Mouse (Mus musculus) gastrocnemius, adult 2 months (tissue): ENCODE measurements around the gene Akap11. TPM values are rescaled to one million over a fixed set of nuclear protein-coding genes. Genes with fewer than 3 reads are reported as not detected.
"Not testable (repeated sequence)": the region's sequence is repeated elsewhere in the genome, so short reads cannot be mapped to it uniquely, and the experiment has no call there.

Experiments used
- DNase-seq: peaks from one replicate; pipeline ENCODE4 v3.0.0; 2022
- H3K27ac ChIP-seq: fragments of 200-600 bp; 2 replicates; pipeline ENCODE4 v1.8.1; 2022; ENCODE audit warnings: mild to moderate bottlenecking
- H3K4me3 ChIP-seq: fragments of 200-600 bp; 2 replicates; pipeline ENCODE4 v1.8.1; 2022; ENCODE audit warnings: mild to moderate bottlenecking, moderate library complexity
- CTCF ChIP-seq: fragments of 200-600 bp; IDR thresholded peaks from 2 replicates; pipeline ENCODE4 v1.8.1; 2022; ENCODE audit warnings: antibody characterized with exemption, mild to moderate bottlenecking, moderate library complexity
- intact Hi-C: fragments of 180-260 bp; cut with DNase I; formaldehyde crosslinking; loops from one replicate; pipeline ENCODE4 v1.15.1; 2025
- long read RNA-seq, 2 experiments: library from polyadenylated mRNA; stranded (forward); transcript quantifications; one replicate each; pipeline ENCODE4 v2.0.0; 2021
- total RNA-seq, 2 experiments: library from RNA; stranded (reverse); gene quantifications; 2 replicates each; pipeline ENCODE4 v1.2.3; 2021

Akap11 gene
- total RNA-seq, result 10 to 100 TPM; 14.2 to 20.9 TPM
- long read RNA-seq, experiment 1, partial matches to known transcripts, result 0 of 1 reads
- long read RNA-seq, experiment 1, other reads (novel, unspliced or antisense), result 1 of 1 reads
- long read RNA-seq, experiment 2, full-length matches to known transcripts, result 1 of 4 reads
- long read RNA-seq, experiment 2, partial matches to known transcripts, result 0 of 4 reads
- long read RNA-seq, experiment 2, other reads (novel, unspliced or antisense), result 3 of 4 reads

DNA sequence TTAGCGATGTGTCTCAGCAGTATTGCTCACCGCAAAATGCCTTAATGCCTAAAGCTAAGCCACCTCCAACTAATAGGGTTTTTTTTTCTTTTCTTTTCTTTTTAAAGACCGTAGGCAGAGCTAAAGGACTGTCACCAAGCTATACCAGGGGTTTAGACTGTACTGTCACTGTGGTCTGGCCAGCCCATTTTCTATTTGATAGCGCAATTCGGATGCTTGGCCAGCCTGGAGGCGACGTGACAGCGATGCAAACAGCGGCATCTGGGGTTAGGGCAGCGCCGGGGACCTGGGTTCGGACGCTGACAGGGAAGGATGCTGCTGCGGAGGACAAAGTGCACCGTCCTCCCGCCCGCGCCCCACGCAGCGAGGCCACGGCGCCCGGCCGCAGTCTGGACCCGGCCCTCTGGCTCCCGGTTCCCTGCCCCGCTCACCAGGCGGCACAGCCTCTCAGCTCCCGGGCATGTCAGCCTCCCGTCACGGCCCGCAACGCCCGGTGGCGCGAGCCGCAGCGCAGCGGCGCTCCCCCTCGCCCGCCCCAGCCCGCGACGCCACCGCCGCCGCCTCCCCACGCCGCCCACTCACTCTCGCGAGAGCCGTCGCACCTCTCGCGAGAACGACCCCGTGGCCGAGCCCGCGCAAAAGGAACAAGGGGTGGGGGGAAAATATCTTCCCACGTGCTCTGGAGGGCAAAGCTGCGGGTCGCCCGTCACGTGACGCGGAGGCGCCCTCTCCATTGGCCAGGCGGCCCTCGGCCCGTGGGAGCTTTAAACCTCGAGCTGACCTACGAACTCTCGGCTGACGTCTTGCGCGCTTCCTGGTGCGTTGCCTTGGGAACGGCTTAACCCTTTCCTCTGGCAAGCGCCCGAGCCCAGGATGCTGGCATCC is at the start of gene Akap11:
Akap11 (minus strand) TSS at position 528 of the 885 bp plus-strand sequence.
- peak within 1 kb of the TSS; percentile 93 for H3K4me3 ChIP-seq
- intact Hi-C loops, result no loop called here
- peak; percentile 96 for DNase-seq
- H3K27ac ChIP-seq, result peak within 1 kb of the TSS; percentile 95
- TF ChIP-seq CTCF, result no peak

DNA sequence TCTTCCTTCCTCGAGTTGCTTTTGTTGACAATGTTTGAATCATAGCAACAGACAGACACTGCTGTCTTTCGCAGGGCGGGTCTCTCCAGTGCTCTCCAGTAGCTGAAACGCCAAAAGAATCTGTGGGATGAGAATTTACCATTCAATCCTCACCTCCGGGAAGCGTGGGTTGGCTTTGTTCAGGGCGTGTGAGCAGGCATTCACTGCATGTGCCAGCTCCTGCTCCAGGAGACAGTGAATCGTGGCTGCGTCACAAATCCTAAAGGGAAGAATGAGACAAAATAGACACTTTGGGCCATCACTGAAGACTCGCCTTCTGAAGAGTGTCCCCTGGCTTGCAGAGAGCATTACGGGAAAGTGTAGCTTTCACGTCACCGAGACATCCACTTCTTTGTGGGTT is 47.6 kb upstream of the Akap11 start:
- TF ChIP-seq CTCF, result no peak
- no peak overlapping the region for H3K4me3 ChIP-seq
- intact Hi-C loops, result no loop called here
- DNase-seq, result no peak
- H3K27ac ChIP-seq, result no peak overlapping the region

DNA sequence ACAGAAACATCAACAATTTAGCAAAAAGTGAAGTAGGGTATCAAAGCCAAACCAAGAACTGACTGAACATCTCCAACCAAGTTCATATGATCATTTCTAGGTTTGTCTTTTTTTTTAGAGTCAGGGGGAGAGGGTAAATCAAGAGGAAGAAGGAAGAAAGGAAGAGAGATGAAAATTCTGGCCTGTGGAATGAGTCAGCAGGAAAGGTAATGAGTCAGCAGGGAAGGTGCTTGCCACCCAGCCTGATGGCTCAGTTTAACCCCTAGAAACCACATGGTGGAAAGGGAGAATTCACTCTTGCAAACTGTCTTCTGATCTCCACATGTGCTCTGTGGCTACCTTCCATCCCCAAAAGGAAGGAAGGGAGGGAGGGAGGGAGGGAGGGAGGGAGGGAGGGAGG is 46.6 kb upstream of the Akap11 start:
- intact Hi-C loops, result no loop called here
- TF ChIP-seq CTCF, result no peak
- H3K4me3 ChIP-seq, result no peak overlapping the region
- DNase-seq, result no peak
- H3K27ac ChIP-seq, result no peak overlapping the region

DNA sequence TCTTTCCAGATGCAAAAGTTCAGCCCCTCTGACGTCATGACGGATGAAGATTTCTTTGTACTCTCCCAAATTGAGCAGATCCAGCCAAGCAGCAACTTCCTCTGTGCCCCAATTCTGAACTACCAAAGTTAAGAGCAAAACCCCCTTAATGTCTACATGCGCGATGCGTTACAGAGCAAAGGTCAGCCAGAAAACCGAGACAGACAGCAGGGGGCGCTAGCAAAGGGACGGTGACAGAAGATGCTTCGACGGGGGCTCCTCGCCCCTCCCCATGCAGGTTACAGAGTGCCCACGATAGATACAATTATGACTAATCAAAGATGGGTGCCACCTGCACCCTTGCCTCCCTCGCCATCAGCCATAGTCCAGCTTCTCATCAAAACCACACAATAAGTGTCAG is 39.3 kb upstream of the Akap11 start:
- peak; percentile 15; the same call in 1 of the 2 replicates for TF ChIP-seq CTCF
- no peak overlapping the region for H3K4me3 ChIP-seq
- DNase-seq, result no peak
- H3K27ac ChIP-seq, result no peak overlapping the region
- intact Hi-C loops, result no loop called here

DNA sequence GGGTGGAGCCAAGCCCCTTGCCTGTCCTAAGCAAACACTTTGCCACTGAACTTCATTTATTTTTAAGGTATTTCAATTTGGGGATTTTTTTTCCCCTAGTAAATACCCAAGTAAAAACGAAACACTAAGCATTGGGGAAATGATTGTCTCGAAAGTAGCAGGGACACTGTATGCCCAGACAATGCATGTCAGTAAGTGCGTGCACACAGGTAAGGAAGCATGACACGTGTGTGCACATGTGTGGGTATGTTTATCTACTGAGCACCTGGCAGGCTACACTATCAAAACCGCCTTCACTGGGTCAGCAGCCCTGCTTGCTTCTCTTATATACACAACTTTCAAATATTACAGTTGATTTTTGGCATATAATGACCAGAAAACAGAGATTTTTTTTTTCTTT is 31.8 kb upstream of the Akap11 start:
- Histone ChIP-seq H3K27ac (no peak overlapping the region), H3K4me3 (no peak overlapping the region)
- no peak for DNase-seq
- TF ChIP-seq CTCF, result no peak
- intact Hi-C loops, result no loop called here

GRCm38 (mm10) chr14:78566431-78566830 is 29.8 kb upstream of the Akap11 start:
- no peak for TF ChIP-seq CTCF
- Histone ChIP-seq H3K4me3 (no peak overlapping the region), H3K27ac (no peak overlapping the region)
- DNase-seq, result no peak
- intact Hi-C loops, result no loop called here

DNA sequence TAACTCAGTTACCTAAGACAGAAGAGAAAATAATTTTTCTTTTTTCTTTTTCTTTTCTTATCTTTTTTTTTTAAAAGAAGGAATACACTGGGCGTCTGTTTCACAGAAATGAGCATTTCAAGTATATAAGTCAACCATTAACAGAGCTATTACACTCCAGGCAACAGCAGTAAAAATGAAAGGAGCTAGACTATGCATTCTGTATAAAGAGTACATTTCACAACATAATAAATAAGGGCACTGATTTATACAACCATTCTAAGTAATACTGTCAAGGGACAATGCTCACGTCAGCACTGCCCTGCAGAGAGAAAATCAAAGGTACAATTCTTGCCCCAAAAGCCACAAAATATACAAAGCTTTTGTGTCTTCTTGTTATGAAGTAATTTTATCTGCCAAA is 27.7 kb upstream of the Akap11 start:
- DNase-seq, result no peak
- Histone ChIP-seq H3K4me3 (no peak overlapping the region), H3K27ac (no peak overlapping the region)
- intact Hi-C loops, result no loop called here
- no peak for TF ChIP-seq CTCF

- Histone ChIP-seq H3K4me3 (no peak overlapping the region), H3K27ac (no peak overlapping the region)
- intact Hi-C loops, result no loop called here
- no peak for TF ChIP-seq CTCF
- no peak for DNase-seq
Observed at GRCm38 (mm10) chr14:78563211-78563610, 26.6 kb upstream of the Akap11 start.

DNA sequence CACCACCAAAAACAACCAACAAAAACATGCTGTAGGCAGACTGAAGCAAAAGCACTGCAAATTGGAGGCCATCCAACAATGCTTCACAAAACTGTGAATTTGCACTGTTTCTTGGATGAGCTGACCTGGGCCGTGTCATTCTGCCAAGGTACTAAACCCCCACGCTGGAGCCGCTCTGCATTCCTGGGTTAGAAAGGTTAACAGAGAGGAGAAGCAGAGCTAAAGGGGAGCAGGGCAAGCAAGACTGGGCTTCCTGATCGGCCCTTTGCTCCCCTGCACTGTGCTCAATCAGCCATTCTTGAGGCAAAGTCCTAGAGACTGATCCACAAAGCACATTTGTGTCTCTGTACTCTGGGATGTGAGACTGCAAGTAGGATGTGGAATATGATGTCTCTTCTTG is 25.5 kb upstream of the Akap11 start:
- Histone ChIP-seq H3K27ac (no peak overlapping the region), H3K4me3 (no peak overlapping the region)
- intact Hi-C loops, result no loop called here
- no peak for TF ChIP-seq CTCF
- DNase-seq, result no peak

GRCm38 (mm10) chr14:78559042-78559441 is 22.4 kb upstream of the Akap11 start:
- intact Hi-C loops, result no loop called here
- Histone ChIP-seq H3K4me3 (no peak overlapping the region), H3K27ac (no peak overlapping the region)
- TF ChIP-seq CTCF, result no peak
- no peak for DNase-seq

GRCm38 (mm10) chr14:78554830-78555229 is 18.2 kb upstream of the Akap11 start:
- intact Hi-C loops, result not testable (repeated sequence)

DNA sequence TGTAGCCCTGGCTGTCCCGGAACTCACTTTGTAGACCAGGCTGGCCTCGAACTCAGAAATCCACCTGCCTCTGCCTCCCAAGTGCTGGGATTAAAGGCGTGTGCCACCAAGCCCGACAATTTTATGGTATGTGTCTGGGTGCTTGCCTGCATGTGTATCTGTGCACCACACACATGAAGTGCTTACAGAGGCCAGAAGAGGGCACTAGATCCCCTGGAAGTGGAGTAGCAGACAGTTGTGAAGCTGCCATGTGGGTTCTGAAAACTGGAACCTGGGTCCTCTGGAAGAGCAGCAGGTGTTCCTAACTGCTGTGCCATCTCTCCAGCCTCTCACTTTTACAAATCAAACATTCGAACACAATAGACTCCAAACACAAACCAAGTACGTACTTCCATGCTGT is 17.1 kb upstream of the Akap11 start:
- peak; percentile 16; the same call in 1 of the 2 replicates for TF ChIP-seq CTCF
- intact Hi-C loops, result no loop called here
- DNase-seq, result no peak
- H3K27ac ChIP-seq, result no peak overlapping the region
- no peak overlapping the region for H3K4me3 ChIP-seq

More at GRCm38 (mm10) chr14:78554830-78555229, 18.2 kb upstream of the Akap11 start:
- H3K27ac ChIP-seq, DNase-seq, H3K4me3 ChIP-seq: not testable (repeated sequence)

DNA sequence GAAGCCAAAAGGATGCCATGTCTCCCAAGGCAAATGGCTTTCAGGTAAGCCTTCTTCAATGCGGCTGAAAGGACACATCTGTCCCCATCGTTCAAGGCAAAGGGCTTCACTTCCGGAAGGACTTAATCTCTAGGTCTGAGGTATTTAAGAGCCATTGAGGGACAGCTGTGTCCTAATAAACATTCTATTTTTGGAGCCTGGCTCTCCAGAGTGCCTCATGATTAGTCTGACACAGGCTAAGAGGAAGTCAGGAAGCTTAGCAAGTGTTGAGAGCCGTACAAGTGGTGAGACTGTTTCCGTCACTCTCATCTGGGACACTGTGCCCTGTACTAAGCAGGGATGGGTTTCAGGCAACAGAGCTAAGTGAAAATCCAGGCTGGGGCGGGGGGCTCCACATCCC is 12.2 kb upstream of the Akap11 start:
- peak; percentile 38 for DNase-seq
- no peak for TF ChIP-seq CTCF
- intact Hi-C loops, result no loop called here
- H3K27ac ChIP-seq, result peak overlapping the region; percentile 70
- H3K4me3 ChIP-seq, result peak overlapping the region; percentile 23; the same call in 1 of the 2 replicates

DNA sequence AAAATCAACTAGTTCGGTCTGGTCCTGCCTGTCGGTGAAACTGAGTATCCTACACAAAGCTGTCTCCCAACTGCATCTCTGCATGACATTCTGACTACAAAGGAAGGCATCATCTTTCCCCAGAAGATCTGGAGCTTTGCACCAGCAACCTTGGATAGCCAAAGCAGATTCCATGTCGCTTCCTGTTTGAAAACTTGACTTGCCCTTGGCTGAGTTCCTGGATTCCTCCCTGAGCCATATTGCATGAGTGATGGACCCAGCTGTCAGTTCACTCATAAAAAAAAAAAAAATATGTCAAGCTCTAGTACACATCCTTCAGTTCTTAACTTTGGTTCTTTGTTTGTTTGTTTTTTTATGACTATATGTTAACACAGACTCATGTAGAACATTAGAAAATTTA is 4.7 kb upstream of the Akap11 start:
- no peak overlapping the region; the same call in 1 of the 2 replicates for H3K27ac ChIP-seq
- H3K4me3 ChIP-seq, result no peak overlapping the region
- intact Hi-C loops, result no loop called here
- TF ChIP-seq CTCF, result no peak
- peak; percentile 34 for DNase-seq
